8 mouse cellular contexts compared by ENCODE assay signal in genomic region chr16:59472546-59472945, GRCm38 (mm10). TPM values are rescaled to one million over a fixed set of nuclear protein-coding genes. Genes with fewer than 3 reads are reported as not detected.
DNase-seq lines count a peak whose midpoint lies in the region; ATAC-seq and TF ChIP-seq lines count a peak whose summit lies in the region.

No protein-coding gene starts in this region.

- peak overlapping the region; percentile 67 for H3K9ac ChIP-seq in CH12.LX (ENCODE audit: insufficient read depth, low read depth)
- H3K9ac ChIP-seq in forebrain, embryonic 14.5 days (ENCODE audit: low read length), result peak overlapping the region; percentile 57; the same call in 1 of the 2 replicates
- H3K9ac ChIP-seq in liver, embryonic 15.5 days, result peak overlapping the region; percentile 57

- no peak for TF ChIP-seq EP300 in CH12.LX (IDR thresholded peaks at IDR 0.05; ENCODE audit: low read length)

- intact Hi-C loops in heart, postnatal 25 days (cut with DNase I), result no loop called here
- intact Hi-C loops in gastrocnemius, postnatal 36 days (cut with DNase I), result no loop called here

- H3K4me3 ChIP-seq in heart, embryonic 10.5 days, result peak overlapping the region; percentile 81
- H3K4me3 ChIP-seq in CH12.LX (replicated peaks in 1 of 3; ENCODE audit: low read depth in 2 of 3, low read length in 2 of 3, poor library complexity in 1 of 3), result peak overlapping the region; percentile 69 to 88 (median 86)
- H3K4me3 ChIP-seq in forebrain, embryonic 14.5 days (ENCODE audit: low read depth, low read length), result peak overlapping the region; percentile 61; the same call in 1 of the 2 replicates
- H3K4me3 ChIP-seq in liver, embryonic 15.5 days (replicated peaks), result peak overlapping the region; percentile 75

- H3K36me3 ChIP-seq in heart, embryonic 10.5 days, result peaks cover 26% of the 10 kb centered on the region
- H3K36me3 ChIP-seq in CH12.LX (replicated peaks in 1 of 2; ENCODE audit: control insufficient read depth in 1 of 2, insufficient read depth in 1 of 2, low read length in 1 of 2), result peaks cover 18 to 28% of the 10 kb centered on the region in 2 experiments
- H3K36me3 ChIP-seq in forebrain, embryonic 14.5 days (ENCODE audit: control insufficient read depth, insufficient read depth, low read length), result no peaks in the 10 kb centered on the region
- peaks cover 4% of the 10 kb centered on the region; the same call in 1 of the 2 replicates for H3K36me3 ChIP-seq in liver, embryonic 15.5 days (replicated peaks)

- peaks cover 20% of the 10 kb centered on the region for H3K79me2 ChIP-seq in CH12.LX (replicated peaks; ENCODE audit: control insufficient read depth, extremely low read depth, insufficient read depth, poor library complexity, severe bottlenecking)

- H3K27ac ChIP-seq in heart, embryonic 10.5 days, result peak overlapping the region; percentile 96; the same call in 1 of the 2 replicates
- no peak overlapping the region for H3K27ac ChIP-seq in CH12.LX (ENCODE audit: insufficient read depth, low read depth)
- no peak overlapping the region for H3K27ac ChIP-seq in forebrain, embryonic 14.5 days (ENCODE audit: low read depth, low read length)
- peak overlapping the region; percentile 74; the same call in 1 of the 2 replicates for H3K27ac ChIP-seq in liver, embryonic 15.5 days (replicated peaks)

- in situ Hi-C loops in CH12.LX (cut with MboI; ENCODE audit: low pct_ligation_motif_present, low pct_unique_long_range_greater_than_20kb, low sequenced_read_pairs), result loop anchor here (10.0 kb wide), 1 partner anchor 82 kb away; no protein-coding TSS in a partner anchor

- TF ChIP-seq POLR2A in CH12.LX (IDR thresholded peaks at IDR 0.05; ENCODE audit: low read depth, low read length), result no peak

- dilution Hi-C loops in CH12.LX (cut with MboI; ENCODE audit: extremely low pct_ligation_motif_present, extremely low pct_unique_long_range_greater_than_20kb, low sequenced_read_pairs), result no loop called here

- H3K9me3 ChIP-seq in heart, embryonic 10.5 days, result no peaks in the 10 kb centered on the region
- no peaks in the 10 kb centered on the region for H3K9me3 ChIP-seq in CH12.LX (replicated peaks; ENCODE audit: low read length)
- no peaks in the 10 kb centered on the region for H3K9me3 ChIP-seq in forebrain, embryonic 14.5 days (replicated peaks; ENCODE audit: control insufficient read depth, low read length)
- no peaks in the 10 kb centered on the region for H3K9me3 ChIP-seq in liver, embryonic 15.5 days (replicated peaks)

- peaks cover 6% of the 10 kb centered on the region for H3K4me1 ChIP-seq in heart, embryonic 10.5 days
- peaks cover 0 to 32% of the 10 kb centered on the region in 2 experiments; a peak in 3 of 4 replicates for H3K4me1 ChIP-seq in CH12.LX (ENCODE audit: control insufficient read depth in 1 of 2, insufficient read depth in 2 of 2)
- H3K4me1 ChIP-seq in forebrain, embryonic 14.5 days (ENCODE audit: control insufficient read depth, insufficient read depth, low read length), result no peaks in the 10 kb centered on the region
- H3K4me1 ChIP-seq in liver, embryonic 15.5 days (replicated peaks), result peaks cover 9% of the 10 kb centered on the region

- 50% methylated on average over 6 of the region's 6 CpGs for WGBS in heart, embryonic 10.5 days
- WGBS in forebrain, embryonic 14.5 days, result 49% methylated on average over 6 of the region's 6 CpGs
- WGBS in liver, embryonic 15.5 days (ENCODE audit: insufficient replicate concordance), result 32% methylated on average over 6 of the region's 6 CpGs

- ATAC-seq in forebrain, embryonic 14.5 days, result no peak
- no peak for ATAC-seq in liver, embryonic 15.5 days (ENCODE audit: insufficient read depth)

- no peaks in the 10 kb centered on the region for H3K27me3 ChIP-seq in heart, embryonic 10.5 days (ENCODE audit: insufficient read depth, poor library complexity, severe bottlenecking)
- H3K27me3 ChIP-seq in CH12.LX (replicated peaks), result no peaks in the 10 kb centered on the region
- H3K27me3 ChIP-seq in forebrain, embryonic 14.5 days (replicated peaks; ENCODE audit: control insufficient read depth, insufficient read depth, low read length), result no peaks in the 10 kb centered on the region
- no peaks in the 10 kb centered on the region for H3K27me3 ChIP-seq in liver, embryonic 15.5 days

- no peak for TF ChIP-seq CTCF in CH12.LX (conservative IDR thresholded peaks at IDR 0.05 in 1 of 2, IDR thresholded peaks at IDR 0.05 in 1 of 2; ENCODE audit: low read depth in 2 of 2, low read length in 2 of 2)

- DNase-seq in heart, embryonic 10.5 days (ENCODE audit: low spot score), result no peak
- DNase-seq in heart, postnatal 25 days (ENCODE audit: low spot score), result no peak
- no peak for DNase-seq in CH12.LX (ENCODE audit: extremely low read depth)
- no peak for DNase-seq in forebrain, embryonic 14.5 days (ENCODE audit: low spot score)
- no peak for DNase-seq in gastrocnemius, postnatal 10 days
- DNase-seq in gastrocnemius, postnatal 36 days, result no peak
- DNase-seq in adrenal gland, postnatal 25 days, result no peak

- peak overlapping the region; percentile 97 for H3K4me2 ChIP-seq in CH12.LX (ENCODE audit: insufficient read depth, low read depth, poor library complexity, severe bottlenecking)
- H3K4me2 ChIP-seq in forebrain, embryonic 14.5 days (ENCODE audit: low read length), result peak overlapping the region; percentile 73
- peak overlapping the region; percentile 86 for H3K4me2 ChIP-seq in liver, embryonic 15.5 days

- TF ChIP-seq RAD21 in CH12.LX (IDR thresholded peaks at IDR 0.05; ENCODE audit: low read depth, low read length), result no peak

TF ChIP-seq in CH12.LX, 34 proteins besides CTCF, POLR2A, EP300 and RAD21:
- no peak for TF ChIP-seq JUND (conservative IDR thresholded peaks at IDR 0.05; ENCODE audit: low read depth, low read length)
- TF ChIP-seq MAX (IDR thresholded peaks at IDR 0.05; ENCODE audit: low read length), result no peak
- TF ChIP-seq ZMIZ1 (IDR thresholded peaks at IDR 0.05; ENCODE audit: low read depth, low read length), result no peak
- TF ChIP-seq TBP (conservative IDR thresholded peaks at IDR 0.05; ENCODE audit: low read depth, low read length), result no peak
- TF ChIP-seq ZKSCAN1 (IDR thresholded peaks at IDR 0.05; ENCODE audit: borderline replicate concordance, low read depth, low read length), result no peak
- no peak for TF ChIP-seq JUN (IDR thresholded peaks at IDR 0.05; ENCODE audit: insufficient read depth, low read depth, low read length)
- no peak for TF ChIP-seq MAFK (IDR thresholded peaks at IDR 0.05; ENCODE audit: insufficient replicate concordance, low read length)
- no peak for TF ChIP-seq BHLHE40 (IDR thresholded peaks at IDR 0.05; ENCODE audit: low read depth, low read length)

RNA-seq across cellular contexts. Expression of gene Riox2, which starts 1.0 kb away (rescaled TPM):
- 35.8 and 40.0 TPM in 2 replicates for polyA plus RNA-seq in heart, embryonic 10.5 days (2016; fragmentation: Nextera tagmentation; extraction: Ambion mirVana)
- 10 to 100 TPM; 16.6 to 17.9 TPM for total RNA-seq in heart, postnatal 25 days (2021)
- 53.6 and 59.0 TPM in 2 replicates for total RNA-seq in CH12.LX (2012; rRNA removed)
- total RNA-seq in CH12.LX (2014; rRNA removed), result 43.2 and 47.3 TPM in 2 replicates
- 90.7 and 102 TPM in 2 replicates for polyA plus RNA-seq in CH12.LX (2012; ENCODE audit: insufficient read length, low read depth)
- 13.7 and 14.2 TPM in 2 replicates for polyA plus RNA-seq in forebrain, embryonic 14.5 days (2014; fragmentation: Nextera tagmentation; extraction: Ambion mirVana)
- polyA plus RNA-seq in liver, embryonic 15.5 days (2015; fragmentation: Nextera tagmentation; extraction: Ambion mirVana), result 13.9 TPM in 2 replicates
- total RNA-seq in gastrocnemius, postnatal 10 days (2021), result 10 to 100 TPM; 11.5 to 13.4 TPM
- 10 to 100 TPM; 11.7 to 13.4 TPM for total RNA-seq in gastrocnemius, postnatal 36 days (2021)
- 25.6 and 28.2 TPM in 2 replicates for total RNA-seq in adrenal gland, postnatal 25 days (2021)

Comparison
In these comparisons a context has a peak if more than half of its experiments do, and no peak if none do; other contexts are left out.
1. H3K27ac ChIP-seq: peak in heart, embryonic 10.5 days (single experiment) and liver, embryonic 15.5 days (single experiment); none in CH12.LX (single experiment) and forebrain, embryonic 14.5 days (single experiment).
2. Peak in every context shown above with its lines, with median percentiles within 50 percentile points of each other: H3K4me3 ChIP-seq, H3K4me2 ChIP-seq and H3K9ac ChIP-seq.